Mouse (Mus musculus) limb, embryonic 14.5 days (tissue): ENCODE data around the gene Uba2. TPM values are rescaled to one million over a fixed set of nuclear protein-coding genes. Genes with fewer than 3 reads are reported as not detected.

Experiments used
- ATAC-seq: fragments of 200-750 bp; cut with Nextera tagmentation; 2 replicates; pipeline ENCODE4 v1.8.0; 2017; ENCODE audit warnings: low read depth, moderate number of reproducible peaks, moderate TSS enrichment; ENCODE audit not compliant: low FRiP score
- DNase-seq: peaks from one replicate; pipeline ENCODE4 v3.0.0-alpha.2; 2015; ENCODE audit warnings: low spot score
- H3K27ac ChIP-seq: fragments of 300-500 bp; sonication (generic); replicated peaks from 2 replicates; pipeline ENCODE4 v1.5.1; 2014; ENCODE audit warnings: low read depth, mild to moderate bottlenecking, low read length, moderate library complexity, mixed read lengths
- H3K27me3 ChIP-seq: fragments of 300-500 bp; sonication (generic); 2 replicates; pipeline ENCODE4 v1.6.1; 2014; ENCODE audit warnings: low read length, mixed read lengths; ENCODE audit not compliant: control insufficient read depth, insufficient read depth
- H3K36me3 ChIP-seq: fragments of 300-500 bp; sonication (generic); 2 replicates; pipeline ENCODE4 v1.6.1; 2014; ENCODE audit warnings: mild to moderate bottlenecking, low read length, moderate library complexity, mixed read lengths; ENCODE audit not compliant: control insufficient read depth, insufficient read depth
- H3K4me1 ChIP-seq: fragments of 300-500 bp; sonication (generic); 2 replicates; pipeline ENCODE4 v1.6.1; 2014; ENCODE audit warnings: antibody characterized with exemption, low read length, mixed read lengths; ENCODE audit not compliant: control insufficient read depth, insufficient read depth
- H3K4me2 ChIP-seq: fragments of 300-500 bp; sonication (generic); replicated peaks from 2 replicates; pipeline ENCODE4 v1.6.1; 2014; ENCODE audit warnings: low read depth, mild to moderate bottlenecking, low read length, moderate library complexity; ENCODE audit not compliant: severe bottlenecking
- H3K4me3 ChIP-seq: fragments of 300-500 bp; sonication (generic); replicated peaks from 2 replicates; pipeline ENCODE4 v1.5.1; 2014; ENCODE audit warnings: low read length
- H3K9ac ChIP-seq: fragments of 300-500 bp; sonication (generic); 2 replicates; pipeline ENCODE4 v1.6.1; 2014; ENCODE audit warnings: mild to moderate bottlenecking, low read depth, low read length, moderate library complexity; ENCODE audit not compliant: severe bottlenecking
- H3K9me3 ChIP-seq: fragments of 300-500 bp; sonication (generic); 2 replicates; pipeline ENCODE4 v1.6.1; 2016; ENCODE audit warnings: low read length; ENCODE audit not compliant: control insufficient read depth
- POLR2A ChIP-seq: fragments of 200-500 bp; IDR thresholded peaks from 2 replicates; pipeline ENCODE4 v1.8.0; 2012; ENCODE audit warnings: inconsistent platforms, mild to moderate bottlenecking, moderate library complexity, borderline replicate concordance; ENCODE audit not compliant: insufficient read depth, insufficient read length; ENCODE audit errors: extremely low read depth
- WGBS: fragments of 180-500 bp; shearing (Covaris S2); extraction: QIAGEN DNeasy Blood & Tissue Kit; methylation state at CpG from one replicate; pipeline ENCODE4 v1.1.7; 2014; 5-methylcytosine and 5-hydroxymethylcytosine counted together
- polyA plus RNA-seq, 2 experiments: library from polyadenylated mRNA; depleted of rRNA in 1 of 2; stranded (reverse) in 1 of 2; unstranded in 1 of 2; fragments of >200 nt; fragmentation: Nextera tagmentation in 1 of 2; extraction: Ambion mirVana in 1 of 2; gene quantifications; 2 replicates each; pipeline versions ENCODE4 v1.2.1 to v1.2.3; 2012 to 2014

Gene Uba2
- polyA plus RNA-seq, 2 experiments = 147 to 182 TPM

GRCm38 (mm10) chr7:34166850-34167249 lies 2.5 kb downstream of the Uba2 start:
- DNase-seq = peak; percentile 7
- WGBS = 53% methylated on average over 4 of the region's 4 CpGs
- no peaks in the 10 kb centered on the region for H3K9me3 ChIP-seq
- no peak for TF ChIP-seq POLR2A
- ATAC-seq = no peak
- H3K9ac ChIP-seq = no peak overlapping the region
- H3K4me1 ChIP-seq = peaks cover 3% of the 10 kb centered on the region; the same call in 1 of the 2 replicates
- H3K36me3 ChIP-seq = peaks cover 34% of the 10 kb centered on the region
- H3K27ac ChIP-seq = no peak overlapping the region
- H3K4me3 ChIP-seq = no peak overlapping the region
- H3K27me3 ChIP-seq = no peaks in the 10 kb centered on the region
- H3K4me2 ChIP-seq = peak overlapping the region; percentile 31; the same call in 1 of the 2 replicates

- DNase-seq = no peak
- no peak overlapping the region for H3K9ac ChIP-seq
- H3K4me1 ChIP-seq = peaks cover 3% of the 10 kb centered on the region; the same call in 1 of the 2 replicates
- H3K4me3 ChIP-seq = no peak overlapping the region
- no peak overlapping the region for H3K27ac ChIP-seq
- H3K9me3 ChIP-seq = no peaks in the 10 kb centered on the region
- H3K4me2 ChIP-seq = no peak overlapping the region
- TF ChIP-seq POLR2A = no peak
- no peak for ATAC-seq
- H3K27me3 ChIP-seq = no peaks in the 10 kb centered on the region
- peaks cover 42% of the 10 kb centered on the region for H3K36me3 ChIP-seq
- 78% methylated on average over 3 of the region's 3 CpGs for WGBS
Measured at GRCm38 (mm10) chr7:34165999-34166398, 3.4 kb downstream of the Uba2 start.

DNA sequence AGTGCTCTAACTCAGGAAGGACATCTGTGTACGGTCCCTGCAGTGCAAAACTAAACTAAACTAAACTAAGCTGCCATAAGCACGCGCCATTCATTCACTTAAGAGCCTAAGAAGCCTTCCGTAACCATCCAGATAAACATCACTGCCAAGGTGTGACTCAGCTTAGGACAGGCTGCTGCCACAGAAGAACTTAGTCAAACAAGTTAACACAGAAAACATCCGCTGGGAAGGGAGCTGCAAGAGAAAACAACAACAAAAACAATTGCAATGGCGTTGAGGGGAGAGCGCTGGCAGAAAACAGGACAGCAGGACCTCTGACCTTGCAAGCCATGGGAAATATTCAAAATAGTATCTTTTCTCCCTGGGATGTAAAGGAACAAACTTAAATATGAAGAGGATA lies 4.7 kb downstream of the Uba2 start:
- ATAC-seq (no peak), DNase-seq (no peak)
- WGBS = 94% methylated on average over 7 of the region's 7 CpGs
- Histone ChIP-seq H3K4me1 (peaks cover 3% of the 10 kb centered on the region; the same call in 1 of the 2 replicates), H3K27ac (no peak overlapping the region), H3K36me3 (peaks cover 54% of the 10 kb centered on the region), H3K9ac (no peak overlapping the region), H3K9me3 (no peaks in the 10 kb centered on the region), H3K4me3 (no peak overlapping the region), H3K4me2 (no peak overlapping the region), H3K27me3 (no peaks in the 10 kb centered on the region)
- TF ChIP-seq POLR2A = no peak

GRCm38 (mm10) chr7:34159167-34159566 lies 10.2 kb downstream of the Uba2 start:
- no peak for ATAC-seq
- Histone ChIP-seq H3K4me1 (no peaks in the 10 kb centered on the region), H3K9me3 (no peaks in the 10 kb centered on the region), H3K4me3 (no peak overlapping the region), H3K9ac (no peak overlapping the region), H3K36me3 (peaks cover 94% of the 10 kb centered on the region), H3K4me2 (no peak overlapping the region), H3K27me3 (no peaks in the 10 kb centered on the region), H3K27ac (no peak overlapping the region)
- 85% methylated on average over 3 of the region's 3 CpGs for WGBS
- TF ChIP-seq POLR2A = no peak
- no peak for DNase-seq

DNA sequence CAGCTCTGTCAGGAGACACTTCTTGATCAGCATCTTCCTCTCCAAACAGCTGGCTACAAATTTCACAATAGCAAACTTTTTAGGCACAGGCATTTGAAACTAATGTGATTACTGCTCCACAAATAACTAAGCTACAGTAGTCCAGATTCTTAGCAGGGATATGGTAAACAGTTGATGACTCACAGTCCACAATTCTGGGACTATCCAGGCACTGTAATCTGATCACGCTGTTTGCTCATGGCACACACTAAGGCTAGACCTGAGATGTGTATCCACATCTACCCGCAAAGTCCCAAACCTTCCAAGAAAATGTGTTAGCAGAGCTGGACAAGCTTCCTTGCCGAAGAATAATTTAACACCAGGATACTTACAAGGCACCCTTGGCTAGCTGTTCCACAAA lies 11.4 kb downstream of the Uba2 start:
- Histone ChIP-seq H3K4me3 (no peak overlapping the region), H3K36me3 (peaks cover 96% of the 10 kb centered on the region), H3K27me3 (no peaks in the 10 kb centered on the region), H3K4me1 (no peaks in the 10 kb centered on the region), H3K4me2 (no peak overlapping the region), H3K27ac (no peak overlapping the region), H3K9me3 (no peaks in the 10 kb centered on the region), H3K9ac (no peak overlapping the region)
- no peak for TF ChIP-seq POLR2A
- DNase-seq (no peak), ATAC-seq (no peak)
- 96% methylated on average over 3 of the region's 3 CpGs for WGBS

DNA sequence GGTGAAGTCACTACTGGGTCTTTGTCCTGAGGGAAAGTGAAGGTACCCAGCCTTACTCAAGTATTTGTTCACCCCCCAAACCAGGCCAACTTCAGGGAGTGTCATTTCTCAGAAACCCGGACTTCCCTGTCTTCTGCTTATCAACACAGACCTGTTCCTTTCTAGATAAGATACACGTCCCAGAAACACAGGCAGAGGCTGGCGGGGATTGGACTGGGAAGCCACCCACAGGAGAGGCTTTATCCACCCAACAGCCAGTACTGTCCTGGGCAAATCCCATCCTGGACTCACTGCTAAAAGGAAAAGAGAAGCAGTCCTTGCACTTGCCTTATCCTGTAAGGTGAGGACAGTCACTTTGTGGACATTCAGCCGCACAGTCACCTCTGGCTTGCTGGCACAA lies 22.2 kb downstream of the Uba2 start:
- no peak overlapping the region for H3K27ac ChIP-seq
- H3K4me3 ChIP-seq = no peak overlapping the region
- DNase-seq (no peak), ATAC-seq (no peak)
- TF ChIP-seq POLR2A = no peak
- H3K27me3 ChIP-seq = no peaks in the 10 kb centered on the region
- H3K9ac ChIP-seq = no peak overlapping the region
- no peak overlapping the region for H3K4me2 ChIP-seq
- H3K9me3 ChIP-seq = peaks cover 6% of the 10 kb centered on the region
- H3K4me1 ChIP-seq = no peaks in the 10 kb centered on the region
- peaks cover 98% of the 10 kb centered on the region for H3K36me3 ChIP-seq
- 93% methylated on average over 4 of the region's 4 CpGs for WGBS
